Mouse (Mus musculus): ENCODE data around the gene Naa80. TPM values are rescaled to one million over a fixed set of nuclear protein-coding genes. Genes with fewer than 3 reads are reported as not detected.
A peak's percentile ranks its signal among the peaks of the same experiment; 100 is the strongest.

The Naa80 gene
- polyA plus RNA-seq, 1 experiment, result 46.3 TPM

DNA sequence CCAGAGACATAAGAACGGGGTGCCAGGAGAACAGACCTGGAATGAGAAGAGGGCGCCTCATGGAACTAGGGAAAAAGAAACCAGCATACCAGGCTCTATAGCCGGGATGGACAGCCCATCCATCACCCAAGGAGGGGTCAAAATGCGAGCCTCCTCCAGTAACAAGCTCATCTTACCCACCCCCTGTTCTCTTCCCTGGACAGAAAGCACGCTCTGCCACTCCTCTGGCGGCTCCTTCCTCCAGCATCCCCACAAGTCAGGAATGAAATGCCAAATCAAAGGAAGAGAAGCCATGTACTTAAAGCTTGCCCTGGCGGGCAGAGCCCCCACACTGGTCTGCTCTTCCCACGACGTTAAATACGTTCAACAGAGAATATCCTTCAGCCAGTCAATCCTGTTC is 37.7 kb upstream of the Naa80 start:
- peaks cover 31% of the 10 kb centered on the region for H3K36me3 ChIP-seq (ENCODE audit: control insufficient read depth, insufficient read depth, low read length)
- no peak overlapping the region for H3K4me3 ChIP-seq (ENCODE audit: low read depth, low read length)

DNA sequence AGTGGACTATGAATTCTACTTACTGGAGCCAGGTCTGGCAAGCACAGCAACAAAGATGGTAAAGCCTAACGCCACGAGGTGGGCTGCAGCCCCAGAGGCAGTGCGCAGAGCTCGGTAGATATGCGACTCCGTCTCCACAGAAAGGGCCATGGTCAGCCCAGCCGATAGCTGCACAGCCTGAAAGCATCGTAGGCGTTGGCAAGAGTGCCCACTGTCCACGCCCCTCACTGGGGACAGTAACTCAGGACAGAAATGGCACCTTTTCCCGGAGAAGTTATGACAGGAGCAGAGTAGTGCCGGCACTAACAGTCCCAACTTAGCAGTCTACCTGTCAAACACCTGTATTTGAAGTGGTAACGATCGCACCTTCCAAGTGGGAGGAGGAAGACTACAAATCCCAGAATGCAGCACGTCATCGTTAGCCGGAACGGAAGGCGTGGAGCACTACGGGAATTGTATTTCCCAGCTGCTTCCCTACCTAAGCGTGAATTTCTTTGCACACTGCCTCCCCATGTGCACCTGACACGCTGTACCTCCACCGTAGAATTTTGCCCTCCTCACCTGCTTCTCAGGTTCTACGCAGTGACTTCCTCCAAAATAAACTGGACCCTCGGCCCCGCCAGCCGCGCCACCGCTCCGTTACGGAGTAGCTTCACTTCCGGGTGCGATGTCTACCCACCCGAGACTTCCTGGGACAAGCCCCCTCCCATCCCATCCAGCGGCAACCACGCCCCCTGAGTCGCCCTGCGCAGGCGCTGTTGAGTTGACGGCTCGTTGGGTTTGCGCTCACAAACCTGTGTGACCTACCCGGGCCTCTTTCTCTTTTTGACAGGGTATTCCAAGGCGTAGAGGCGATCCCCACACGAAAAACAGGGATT is 37.0 kb upstream of the Naa80 start, which contains the start of the genes Cyb561d2 and Nprl2:
TSS of gene Cyb561d2 (minus strand) at position 720 of the 878 bp plus-strand sequence.
TSS of gene Nprl2 (plus strand) at position 753 of the 878 bp plus-strand sequence.
- H3K4me1 ChIP-seq (ENCODE audit: control insufficient read depth, insufficient read depth, insufficient read length, low read length), result peaks cover 8% of the 10 kb centered on the region
- under 1% methylated on average over 46 of the region's 46 CpGs for WGBS
- peak within 1 kb of the TSS; percentile 41 for H3K27ac ChIP-seq (ENCODE audit: insufficient read depth, low read depth, low read length)
- H3K36me3 ChIP-seq (ENCODE audit: control insufficient read depth, insufficient read depth, low read length), result peaks cover 31% of the 10 kb centered on the region
- H3K4me3 ChIP-seq (ENCODE audit: low read depth, low read length), result peak within 1 kb of the TSS; percentile 76
- no peak for TF ChIP-seq CTCF (IDR thresholded peaks at IDR 0.05; ENCODE audit: extremely low read depth, insufficient read length, insufficient replicate concordance, low read depth, low read length)
- 0 out of 2 replicates have a peak, but pooled peaks have one; percentile 10 for TF ChIP-seq POLR2A (IDR thresholded peaks at IDR 0.05; ENCODE audit: low read depth, low read length)
- H3K27me3 ChIP-seq (ENCODE audit: control insufficient read depth, insufficient read depth, low read length), result no peaks in the 10 kb centered on the region

More for the DNA sequence above, 37.7 kb upstream of the Naa80 start:
- TF ChIP-seq CTCF (IDR thresholded peaks at IDR 0.05; ENCODE audit: extremely low read depth, insufficient read length, insufficient replicate concordance, low read depth, low read length), result no peak
- no peak for TF ChIP-seq POLR2A (IDR thresholded peaks at IDR 0.05; ENCODE audit: low read depth, low read length)
- Histone ChIP-seq H3K27ac (ENCODE audit: insufficient read depth, low read depth, low read length) (no peak overlapping the region), H3K4me1 (ENCODE audit: control insufficient read depth, insufficient read depth, insufficient read length, low read length) (peaks cover 12% of the 10 kb centered on the region), H3K27me3 (ENCODE audit: control insufficient read depth, insufficient read depth, low read length) (no peaks in the 10 kb centered on the region)
- WGBS, result 35% methylated on average over 10 of the region's 10 CpGs

DNA sequence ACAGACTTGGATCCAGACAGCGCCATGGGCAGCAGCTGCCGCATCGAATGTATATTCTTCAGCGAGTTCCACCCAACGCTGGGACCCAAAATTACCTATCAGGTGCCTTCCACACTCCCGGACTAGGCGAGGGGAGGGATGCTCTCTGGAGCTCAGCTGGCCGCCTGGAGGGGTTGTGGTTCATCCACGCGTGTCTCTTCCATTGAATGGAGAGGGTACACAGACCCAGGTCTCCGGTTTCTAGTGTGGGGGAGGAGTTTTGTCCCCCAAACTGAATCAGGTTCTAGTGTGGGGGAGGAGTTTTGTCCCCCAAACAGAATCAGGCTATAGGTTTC is 36.4 kb upstream of the Naa80 start:
- Histone ChIP-seq H3K36me3 (ENCODE audit: control insufficient read depth, insufficient read depth, low read length) (peaks cover 31% of the 10 kb centered on the region), H3K4me1 (ENCODE audit: control insufficient read depth, insufficient read depth, insufficient read length, low read length) (peaks cover 12% of the 10 kb centered on the region), H3K4me3 (ENCODE audit: low read depth, low read length) (peak overlapping the region; percentile 76), H3K27me3 (ENCODE audit: control insufficient read depth, insufficient read depth, low read length) (no peaks in the 10 kb centered on the region), H3K27ac (ENCODE audit: insufficient read depth, low read depth, low read length) (no peak overlapping the region)
- TF ChIP-seq CTCF (IDR thresholded peaks at IDR 0.05; ENCODE audit: extremely low read depth, insufficient read length, insufficient replicate concordance, low read depth, low read length) (no peak), POLR2A (IDR thresholded peaks at IDR 0.05; ENCODE audit: low read depth, low read length) (no peak)
- WGBS, result under 1% methylated on average over 11 of the region's 11 CpGs

DNA sequence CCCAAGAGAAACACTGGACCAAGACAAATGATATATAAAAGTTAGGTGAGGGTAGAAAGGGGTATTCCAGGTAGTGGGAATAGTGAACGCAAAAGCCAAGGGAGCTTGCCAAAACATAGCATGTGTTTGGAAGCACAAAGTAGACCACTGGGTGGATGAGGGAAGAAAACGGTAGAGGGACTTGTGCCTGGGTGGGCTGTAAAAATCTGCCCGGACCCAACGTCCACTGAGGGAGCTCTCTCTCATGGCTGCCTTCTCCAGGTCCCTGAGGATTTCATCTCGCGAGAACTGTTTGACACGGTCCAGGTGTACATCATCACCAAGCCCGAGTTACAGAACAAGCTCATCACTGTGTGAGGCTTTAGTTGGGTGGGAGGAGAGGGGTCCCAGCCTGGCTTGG is 36.0 kb upstream of the Naa80 start:
- Histone ChIP-seq H3K27me3 (ENCODE audit: control insufficient read depth, insufficient read depth, low read length) (no peaks in the 10 kb centered on the region), H3K27ac (ENCODE audit: insufficient read depth, low read depth, low read length) (no peak overlapping the region), H3K36me3 (ENCODE audit: control insufficient read depth, insufficient read depth, low read length) (peaks cover 29% of the 10 kb centered on the region), H3K4me3 (ENCODE audit: low read depth, low read length) (no peak overlapping the region), H3K4me1 (ENCODE audit: control insufficient read depth, insufficient read depth, insufficient read length, low read length) (peaks cover 15% of the 10 kb centered on the region)
- WGBS, result 45% methylated on average over 8 of the region's 8 CpGs
- TF ChIP-seq POLR2A (IDR thresholded peaks at IDR 0.05; ENCODE audit: low read depth, low read length) (no peak), CTCF (IDR thresholded peaks at IDR 0.05; ENCODE audit: extremely low read depth, insufficient read length, insufficient replicate concordance, low read depth, low read length) (no peak)

DNA sequence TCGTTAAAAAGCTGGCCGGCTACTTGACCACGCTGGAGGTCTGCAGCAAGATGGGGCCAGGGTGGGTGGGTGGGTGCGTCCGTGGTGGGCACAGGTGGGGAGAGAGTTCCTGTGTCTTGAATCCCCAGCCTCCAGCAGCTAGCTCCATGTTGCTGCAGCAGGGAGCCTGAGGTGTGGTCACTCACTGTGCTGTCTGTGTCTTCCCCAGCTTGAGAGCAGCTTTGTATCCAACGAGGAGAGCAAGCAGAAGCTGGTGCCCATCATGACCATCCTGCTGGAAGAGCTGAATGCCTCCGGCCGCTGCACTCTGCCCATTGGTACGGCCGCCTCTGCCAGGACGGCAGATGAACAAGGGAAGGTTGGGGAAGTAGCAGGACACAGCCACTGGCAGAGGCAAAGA is 35.4 kb upstream of the Naa80 start:
- no peak for TF ChIP-seq CTCF (IDR thresholded peaks at IDR 0.05; ENCODE audit: extremely low read depth, insufficient read length, insufficient replicate concordance, low read depth, low read length)
- TF ChIP-seq POLR2A (IDR thresholded peaks at IDR 0.05; ENCODE audit: low read depth, low read length), result no peak
- Histone ChIP-seq H3K36me3 (ENCODE audit: control insufficient read depth, insufficient read depth, low read length) (peaks cover 23% of the 10 kb centered on the region), H3K4me3 (ENCODE audit: low read depth, low read length) (no peak overlapping the region), H3K27ac (ENCODE audit: insufficient read depth, low read depth, low read length) (no peak overlapping the region), H3K27me3 (ENCODE audit: control insufficient read depth, insufficient read depth, low read length) (no peaks in the 10 kb centered on the region), H3K4me1 (ENCODE audit: control insufficient read depth, insufficient read depth, insufficient read length, low read length) (peaks cover 15% of the 10 kb centered on the region)
- WGBS, result 85% methylated on average over 11 of the region's 11 CpGs

DNA sequence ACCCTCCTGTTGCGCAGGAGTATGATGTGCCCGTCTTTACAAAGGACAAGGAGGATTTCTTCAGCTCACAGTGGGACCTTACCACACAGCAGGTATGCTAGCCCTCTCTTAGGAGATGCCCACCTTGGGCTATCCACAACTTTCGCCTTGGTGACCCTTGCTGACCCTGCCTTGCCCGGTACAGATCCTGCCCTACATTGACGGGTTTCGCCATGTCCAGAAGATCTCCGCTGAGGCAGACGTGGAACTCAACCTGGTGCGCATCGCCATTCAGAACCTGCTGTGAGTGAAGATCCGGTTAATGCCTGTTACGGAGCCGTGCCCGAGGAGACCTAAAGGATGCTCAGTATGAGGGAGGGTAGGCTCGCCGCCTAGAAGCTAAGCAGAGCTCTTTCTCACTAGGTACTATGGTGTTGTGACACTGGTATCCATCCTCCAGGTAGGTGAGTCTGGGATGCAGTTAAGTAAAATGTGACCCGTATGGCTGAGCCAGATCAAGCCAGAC is 34.4 kb upstream of the Naa80 start:
- Histone ChIP-seq H3K4me3 (ENCODE audit: low read depth, low read length) (no peak overlapping the region), H3K4me1 (ENCODE audit: control insufficient read depth, insufficient read depth, insufficient read length, low read length) (peaks cover 15% of the 10 kb centered on the region), H3K36me3 (ENCODE audit: control insufficient read depth, insufficient read depth, low read length) (peaks cover 15% of the 10 kb centered on the region), H3K27me3 (ENCODE audit: control insufficient read depth, insufficient read depth, low read length) (no peaks in the 10 kb centered on the region), H3K27ac (ENCODE audit: insufficient read depth, low read depth, low read length) (no peak overlapping the region)
- WGBS, result 97% methylated on average over 17 of the region's 17 CpGs
- no peak for TF ChIP-seq CTCF (IDR thresholded peaks at IDR 0.05; ENCODE audit: extremely low read depth, insufficient read length, insufficient replicate concordance, low read depth, low read length)
- TF ChIP-seq POLR2A (IDR thresholded peaks at IDR 0.05; ENCODE audit: low read depth, low read length), result no peak

DNA sequence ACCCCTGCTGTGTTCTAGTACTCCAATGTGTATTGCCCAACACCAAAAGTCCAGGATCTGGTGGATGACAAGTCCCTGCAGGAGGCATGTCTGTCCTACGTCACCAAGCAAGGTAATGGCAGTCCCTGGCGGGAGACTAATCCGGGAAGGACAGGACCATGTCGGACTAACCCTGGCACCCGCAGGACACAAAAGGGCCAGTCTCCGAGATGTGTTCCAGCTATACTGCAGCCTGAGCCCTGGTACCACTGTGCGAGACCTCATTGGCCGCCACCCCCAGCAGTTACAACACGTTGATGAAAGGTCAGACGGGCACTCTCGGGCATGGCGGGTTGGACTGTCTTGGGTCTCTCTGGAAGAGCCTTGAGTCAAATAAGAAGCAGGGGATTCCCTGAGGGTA is 34.0 kb upstream of the Naa80 start:
- Histone ChIP-seq H3K27me3 (ENCODE audit: control insufficient read depth, insufficient read depth, low read length) (no peaks in the 10 kb centered on the region), H3K4me1 (ENCODE audit: control insufficient read depth, insufficient read depth, insufficient read length, low read length) (peaks cover 15% of the 10 kb centered on the region), H3K27ac (ENCODE audit: insufficient read depth, low read depth, low read length) (no peak overlapping the region), H3K36me3 (ENCODE audit: control insufficient read depth, insufficient read depth, low read length) (peaks cover 10% of the 10 kb centered on the region; the same call in 1 of the 2 replicates), H3K4me3 (ENCODE audit: low read depth, low read length) (no peak overlapping the region)
- 90% methylated on average over 12 of the region's 12 CpGs for WGBS
- no peak for TF ChIP-seq CTCF (IDR thresholded peaks at IDR 0.05; ENCODE audit: extremely low read depth, insufficient read length, insufficient replicate concordance, low read depth, low read length)
- no peak for TF ChIP-seq POLR2A (IDR thresholded peaks at IDR 0.05; ENCODE audit: low read depth, low read length)

All from small intestine, adult 2 months (tissue).